Mouse (Mus musculus): ENCODE data around the gene Gng12. TPM values are rescaled to one million over a fixed set of nuclear protein-coding genes. Genes with fewer than 3 reads are reported as not detected.
A peak's percentile ranks its signal among the peaks of the same experiment; 100 is the strongest.

Gene Gng12
- polyA plus RNA-seq, 1 experiment: 246 TPM

DNA sequence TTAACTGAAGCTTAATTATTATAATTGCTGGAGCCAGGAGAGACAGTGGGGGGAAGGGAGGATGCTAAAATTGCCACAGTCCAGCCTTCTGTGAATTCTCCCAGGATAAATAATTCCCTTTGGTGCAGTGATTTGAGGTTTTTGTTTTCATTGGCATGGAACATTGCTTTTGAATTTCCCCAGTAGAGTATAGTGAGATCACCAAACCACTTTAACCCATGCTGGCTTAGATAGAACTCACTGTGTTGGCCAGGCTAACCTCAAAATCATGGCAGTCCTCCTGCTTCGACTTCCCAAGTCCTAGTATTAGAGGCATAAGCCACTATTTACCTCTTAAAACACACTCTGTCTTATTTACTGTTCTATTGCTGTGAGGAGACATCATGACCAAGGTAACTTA, 17.2 kb downstream of the Gng12 start:
- H3K27ac ChIP-seq (ENCODE audit: insufficient read depth, low read length): peak overlapping the region; percentile 29; the same call in 1 of the 2 replicates
- peaks cover 23% of the 10 kb centered on the region for H3K4me1 ChIP-seq (ENCODE audit: control insufficient read depth, insufficient read depth, low read length)
- H3K4me3 ChIP-seq (ENCODE audit: insufficient read depth, low read length): no peak overlapping the region
- no peak for TF ChIP-seq POLR2A (IDR thresholded peaks at IDR 0.05; ENCODE audit: low read depth, low read length)
- TF ChIP-seq CTCF (IDR thresholded peaks at IDR 0.05; ENCODE audit: borderline replicate concordance, insufficient read depth, low read length): no peak

DNA sequence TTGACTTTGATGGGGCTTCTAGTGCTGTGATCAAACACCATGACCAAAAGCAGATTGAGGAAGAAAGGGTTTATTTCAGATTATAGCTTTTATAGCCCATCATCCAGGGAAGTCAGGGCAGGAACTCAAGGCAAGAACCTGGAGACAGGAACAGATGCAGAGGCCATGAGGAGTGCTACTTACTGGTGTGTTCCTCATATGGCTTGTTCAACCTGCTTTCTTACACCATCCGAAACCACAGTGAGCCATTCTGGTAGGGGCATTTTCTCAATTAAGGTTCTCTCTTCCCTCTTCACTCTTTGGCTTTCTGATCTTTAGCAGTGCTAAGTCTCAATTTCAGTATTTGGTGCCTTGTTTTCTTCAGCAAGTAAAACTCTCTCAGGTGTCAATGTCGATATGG, 19.4 kb downstream of the Gng12 start:
- H3K4me3 ChIP-seq (ENCODE audit: insufficient read depth, low read length): no peak overlapping the region
- no peak for TF ChIP-seq POLR2A (IDR thresholded peaks at IDR 0.05; ENCODE audit: low read depth, low read length)
- H3K27ac ChIP-seq (ENCODE audit: insufficient read depth, low read length): no peak overlapping the region
- peaks cover 10% of the 10 kb centered on the region for H3K4me1 ChIP-seq (ENCODE audit: control insufficient read depth, insufficient read depth, low read length)

- H3K4me1 ChIP-seq (ENCODE audit: control insufficient read depth, insufficient read depth, low read length): peaks cover 4% of the 10 kb centered on the region; the same call in 1 of the 2 replicates
- H3K27ac ChIP-seq (ENCODE audit: insufficient read depth, low read length): no peak overlapping the region
- H3K4me3 ChIP-seq (ENCODE audit: insufficient read depth, low read length): no peak overlapping the region
- no peak for TF ChIP-seq CTCF (IDR thresholded peaks at IDR 0.05; ENCODE audit: borderline replicate concordance, insufficient read depth, low read length)
- no peak for TF ChIP-seq POLR2A (IDR thresholded peaks at IDR 0.05; ENCODE audit: low read depth, low read length)
Observed at GRCm38 (mm10) chr6:66917032-66917431, 20.8 kb downstream of the Gng12 start.

DNA sequence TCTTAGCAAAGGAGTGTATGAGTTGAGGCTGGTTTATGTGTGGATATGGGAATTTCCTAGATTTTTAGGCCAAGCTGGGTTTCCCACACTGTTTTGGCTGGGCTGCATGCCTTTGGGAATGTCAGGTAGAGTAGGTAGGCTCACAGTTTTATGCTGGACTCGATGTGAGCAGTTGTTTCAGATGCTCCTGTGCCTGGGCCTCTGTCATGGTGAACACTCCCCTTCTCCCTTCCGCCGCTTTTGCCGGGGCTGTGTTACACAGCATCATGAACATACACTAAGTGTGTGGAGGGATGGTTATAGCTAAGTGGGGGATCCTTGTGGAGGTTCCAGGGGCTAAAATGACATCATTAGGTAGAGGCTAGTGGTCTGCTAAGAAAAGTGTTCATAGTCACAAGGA, 24.6 kb downstream of the Gng12 start:
- Histone ChIP-seq H3K27ac (ENCODE audit: insufficient read depth, low read length) (no peak overlapping the region), H3K4me3 (ENCODE audit: insufficient read depth, low read length) (no peak overlapping the region), H3K4me1 (ENCODE audit: control insufficient read depth, insufficient read depth, low read length) (no peaks in the 10 kb centered on the region)
- TF ChIP-seq POLR2A (IDR thresholded peaks at IDR 0.05; ENCODE audit: low read depth, low read length): no peak
- TF ChIP-seq CTCF (IDR thresholded peaks at IDR 0.05; ENCODE audit: borderline replicate concordance, insufficient read depth, low read length): no peak

DNA sequence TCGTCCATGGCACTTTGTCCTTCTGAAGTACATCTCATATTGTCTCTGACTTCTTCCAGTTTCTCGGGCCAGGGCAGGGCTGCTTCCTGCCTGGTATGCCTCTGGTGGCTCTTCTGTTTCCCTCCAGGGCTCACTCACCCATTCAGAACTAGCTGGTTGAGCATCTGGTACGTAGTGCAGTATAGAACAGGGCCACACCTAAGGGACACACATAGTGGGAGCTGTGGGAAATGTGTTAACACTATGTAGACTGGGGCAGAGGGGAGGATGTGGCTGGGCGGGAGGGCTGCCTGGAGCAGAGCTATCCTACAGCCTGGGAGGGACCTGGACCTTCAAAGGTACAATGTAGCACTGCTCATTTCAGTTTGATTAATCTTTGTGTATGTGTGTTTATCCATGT, 25.6 kb downstream of the Gng12 start:
- TF ChIP-seq POLR2A (IDR thresholded peaks at IDR 0.05; ENCODE audit: low read depth, low read length) (no peak), CTCF (IDR thresholded peaks at IDR 0.05; ENCODE audit: borderline replicate concordance, insufficient read depth, low read length) (no peak)
- peaks cover 4% of the 10 kb centered on the region; the same call in 1 of the 2 replicates for H3K4me1 ChIP-seq (ENCODE audit: control insufficient read depth, insufficient read depth, low read length)
- no peak overlapping the region for H3K4me3 ChIP-seq (ENCODE audit: insufficient read depth, low read length)
- no peak overlapping the region for H3K27ac ChIP-seq (ENCODE audit: insufficient read depth, low read length)

- no peak overlapping the region for H3K27ac ChIP-seq (ENCODE audit: insufficient read depth, low read length)
- TF ChIP-seq CTCF (IDR thresholded peaks at IDR 0.05; ENCODE audit: borderline replicate concordance, insufficient read depth, low read length) (no peak), POLR2A (IDR thresholded peaks at IDR 0.05; ENCODE audit: low read depth, low read length) (no peak)
- no peak overlapping the region for H3K4me3 ChIP-seq (ENCODE audit: insufficient read depth, low read length)
- peaks cover 4% of the 10 kb centered on the region; the same call in 1 of the 2 replicates for H3K4me1 ChIP-seq (ENCODE audit: control insufficient read depth, insufficient read depth, low read length)
Observed at GRCm38 (mm10) chr6:66922501-66922900, 26.3 kb downstream of the Gng12 start.

DNA sequence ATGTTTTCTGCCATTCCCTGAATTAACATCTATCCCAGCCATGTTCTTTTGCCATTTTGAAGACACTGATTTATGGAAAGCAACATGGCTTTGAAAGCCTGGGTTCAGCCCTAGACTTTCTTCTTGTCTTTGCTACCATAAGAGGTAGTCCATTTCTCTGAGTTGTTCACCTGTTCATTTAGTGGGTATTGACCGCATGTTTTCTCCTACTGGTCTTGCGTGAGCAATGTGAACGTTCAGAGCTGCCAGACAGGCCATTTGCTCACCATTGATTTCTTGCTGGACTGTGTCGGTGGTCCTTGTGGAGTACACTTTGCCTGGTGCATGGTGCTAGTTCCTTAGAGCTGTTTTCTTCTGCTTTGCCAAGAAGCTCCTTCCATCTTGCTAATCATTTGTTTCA, 27.7 kb downstream of the Gng12 start:
- Histone ChIP-seq H3K4me3 (ENCODE audit: insufficient read depth, low read length) (no peak overlapping the region), H3K4me1 (ENCODE audit: control insufficient read depth, insufficient read depth, low read length) (peaks cover 4% of the 10 kb centered on the region; the same call in 1 of the 2 replicates), H3K27ac (ENCODE audit: insufficient read depth, low read length) (no peak overlapping the region)
- TF ChIP-seq POLR2A (IDR thresholded peaks at IDR 0.05; ENCODE audit: low read depth, low read length) (no peak), CTCF (IDR thresholded peaks at IDR 0.05; ENCODE audit: borderline replicate concordance, insufficient read depth, low read length) (no peak)

GRCm38 (mm10) chr6:66924315-66924965, 28.2 kb downstream of the Gng12 start:
- Histone ChIP-seq H3K4me3 (ENCODE audit: insufficient read depth, low read length) (no peak overlapping the region), H3K4me1 (ENCODE audit: control insufficient read depth, insufficient read depth, low read length) (peaks cover 4% of the 10 kb centered on the region; the same call in 1 of the 2 replicates), H3K27ac (ENCODE audit: insufficient read depth, low read length) (no peak overlapping the region)
- TF ChIP-seq CTCF (IDR thresholded peaks at IDR 0.05; ENCODE audit: borderline replicate concordance, insufficient read depth, low read length): no peak
- no peak for TF ChIP-seq POLR2A (IDR thresholded peaks at IDR 0.05; ENCODE audit: low read depth, low read length)

DNA sequence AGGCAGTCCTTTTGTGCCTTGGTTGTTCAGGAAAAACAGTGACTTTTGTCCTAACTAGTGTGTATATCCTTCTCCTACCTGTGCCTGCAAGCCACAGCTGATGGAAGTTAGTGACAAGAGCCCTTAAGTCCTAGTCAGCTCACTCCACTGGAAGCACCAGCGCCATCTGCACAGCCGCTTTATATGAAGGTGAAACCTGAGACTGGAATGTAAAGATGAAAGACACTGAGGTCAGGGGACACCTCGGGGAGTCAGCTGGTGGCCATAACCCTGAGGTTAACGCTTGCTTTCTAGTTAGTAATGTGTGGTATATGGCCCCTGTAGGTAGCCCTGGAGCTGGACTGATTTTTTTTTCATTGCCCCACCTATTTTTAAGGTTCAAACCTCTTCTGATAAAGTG, 30.1 kb downstream of the Gng12 start:
- Histone ChIP-seq H3K4me3 (ENCODE audit: insufficient read depth, low read length) (no peak overlapping the region), H3K4me1 (ENCODE audit: control insufficient read depth, insufficient read depth, low read length) (peaks cover 4% of the 10 kb centered on the region; the same call in 1 of the 2 replicates), H3K27ac (ENCODE audit: insufficient read depth, low read length) (no peak overlapping the region)
- no peak for TF ChIP-seq CTCF (IDR thresholded peaks at IDR 0.05; ENCODE audit: borderline replicate concordance, insufficient read depth, low read length)
- no peak for TF ChIP-seq POLR2A (IDR thresholded peaks at IDR 0.05; ENCODE audit: low read depth, low read length)

DNA sequence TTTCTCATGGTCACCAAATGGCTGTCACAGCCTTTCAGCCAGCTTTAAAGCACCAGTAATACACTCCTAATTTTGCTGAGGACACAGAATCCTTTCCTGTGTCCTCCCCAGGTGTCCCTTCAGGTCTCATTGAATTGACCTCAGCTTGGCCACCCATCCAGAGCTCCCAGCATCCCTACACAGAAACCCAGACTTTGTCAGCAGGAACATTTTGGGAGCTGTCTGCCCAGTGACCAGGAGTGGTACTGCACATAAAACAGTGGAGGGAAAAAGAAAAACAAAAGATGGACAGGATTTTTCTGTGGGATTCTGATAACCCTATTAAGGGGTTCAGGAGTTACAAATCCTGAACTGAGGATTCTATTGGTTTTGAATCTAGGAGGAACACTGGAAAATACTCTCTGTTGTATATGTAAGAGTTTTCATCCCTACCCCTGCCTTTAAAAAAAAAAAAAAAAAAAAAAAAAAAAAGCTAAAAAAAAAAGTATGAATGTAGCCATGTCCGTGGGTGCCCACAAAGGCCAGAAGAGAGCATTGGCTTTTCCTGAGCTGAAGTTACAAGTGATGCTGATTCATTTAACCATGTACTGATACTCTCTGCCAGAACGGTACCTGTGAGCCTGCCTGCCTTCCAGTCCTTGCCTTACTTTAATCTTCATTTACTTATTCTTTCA, 32.9 kb downstream of the Gng12 start:
- H3K27ac ChIP-seq (ENCODE audit: insufficient read depth, low read length): no peak overlapping the region
- TF ChIP-seq CTCF (IDR thresholded peaks at IDR 0.05; ENCODE audit: borderline replicate concordance, insufficient read depth, low read length): no peak
- no peak for TF ChIP-seq POLR2A (IDR thresholded peaks at IDR 0.05; ENCODE audit: low read depth, low read length)
- no peak overlapping the region for H3K4me3 ChIP-seq (ENCODE audit: insufficient read depth, low read length)
- peaks cover 4% of the 10 kb centered on the region; the same call in 1 of the 2 replicates for H3K4me1 ChIP-seq (ENCODE audit: control insufficient read depth, insufficient read depth, low read length)
